Mouse (Mus musculus) embryonic fibroblast, embryonic 13.5 days (primary cell): ENCODE data around the gene Ankrd28.

Source experiments
- CTCF ChIP-seq: IDR thresholded peaks from 2 replicates; pipeline ENCODE4 v1.5.1; 2011; ENCODE audit warnings: mild to moderate bottlenecking, control low read depth, low read length, moderate library complexity, borderline replicate concordance; ENCODE audit not compliant: insufficient read depth
- POLR2A ChIP-seq: IDR thresholded peaks from 2 replicates; pipeline ENCODE4 v1.6.1; 2011; ENCODE audit warnings: low read depth, mild to moderate bottlenecking, control low read depth, low read length, moderate library complexity

DNA sequence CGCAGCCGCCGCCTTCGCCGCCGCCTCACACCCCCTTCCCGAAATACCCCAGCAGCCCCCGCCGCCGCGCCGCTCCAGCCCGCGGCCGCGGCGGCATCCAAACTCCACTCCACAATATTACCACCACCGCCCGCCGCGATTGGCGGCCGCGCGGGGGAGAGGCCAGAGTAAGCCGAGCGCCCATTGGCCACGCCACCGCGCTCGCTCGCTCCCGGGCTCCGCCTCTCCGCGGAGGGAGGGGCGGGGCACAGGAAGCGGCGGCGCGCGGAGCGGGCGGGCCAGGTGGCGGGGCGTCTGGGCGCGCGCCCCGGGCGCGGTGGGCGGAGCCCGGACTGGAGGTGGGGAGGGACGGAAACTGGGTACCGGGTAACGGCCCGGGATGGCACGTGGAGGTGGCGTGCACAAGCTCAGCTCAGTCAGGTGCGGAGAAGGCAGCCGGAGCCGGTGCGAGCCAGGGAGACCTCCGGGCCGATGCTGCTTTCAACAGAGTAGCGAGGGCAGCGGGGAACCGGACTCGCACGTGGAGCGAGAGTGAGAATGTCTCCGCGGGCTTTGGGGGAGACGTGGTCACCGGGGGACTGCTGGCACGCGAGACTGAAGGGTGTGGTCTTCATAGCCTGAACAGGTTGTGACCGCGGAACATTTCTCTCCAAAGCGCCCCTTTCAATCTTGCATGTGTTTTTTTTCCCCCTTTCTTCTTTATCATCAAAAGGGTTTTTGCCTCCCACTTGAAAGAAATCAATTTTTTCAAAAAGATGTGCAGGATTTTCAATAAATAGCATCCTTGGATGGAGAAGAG, at the start of gene Ankrd28:
- no peak for TF ChIP-seq CTCF
- TF ChIP-seq POLR2A = peak; percentile 67; the same call in 1 of the 2 replicates
